8 mouse cellular contexts compared by ENCODE assay signal in genomic region chr17:35233114-35233980, GRCm38 (mm10). TPM values are rescaled to one million over a fixed set of nuclear protein-coding genes. Genes with fewer than 3 reads are reported as not detected.
DNase-seq lines count a peak whose midpoint lies in the region; ATAC-seq and TF ChIP-seq lines count a peak whose summit lies in the region.

Gene Atp6v1g2 (plus strand): TSS chr17:35233660.

- peak within 1 kb of the TSS; percentile 99 for H3K27ac ChIP-seq in lung, embryonic 16.5 days (ENCODE audit: low read length)
- peak within 1 kb of the TSS; percentile 96 for H3K27ac ChIP-seq in heart, embryonic 15.5 days
- H3K27ac ChIP-seq in neural tube, embryonic 15.5 days (replicated peaks), result 0 out of 2 replicates have a peak within 1 kb of the TSS, but pooled peaks have one; percentile 9

- H3K27me3 ChIP-seq in lung, embryonic 16.5 days (ENCODE audit: control insufficient read depth, insufficient read depth, low read depth, low read length), result no peaks in the 10 kb centered on the region
- no peaks in the 10 kb centered on the region for H3K27me3 ChIP-seq in heart, embryonic 15.5 days
- H3K27me3 ChIP-seq in neural tube, embryonic 15.5 days (replicated peaks), result no peaks in the 10 kb centered on the region

- peak within 1 kb of the TSS; percentile 96 for H3K9ac ChIP-seq in lung, embryonic 16.5 days (ENCODE audit: low read length)
- H3K9ac ChIP-seq in heart, embryonic 15.5 days, result no peak within 1 kb of the TSS; the same call in 1 of the 2 replicates
- no peak within 1 kb of the TSS for H3K9ac ChIP-seq in neural tube, embryonic 15.5 days (replicated peaks)

- peak within 1 kb of the TSS; percentile 62 for H3K4me3 ChIP-seq in lung, embryonic 16.5 days (ENCODE audit: low read length)
- H3K4me3 ChIP-seq in lung, adult 2 months (replicated peaks; ENCODE audit: extremely low read depth, low read depth, low read length), result no peak within 1 kb of the TSS
- peak within 1 kb of the TSS; percentile 63 for H3K4me3 ChIP-seq in heart, embryonic 15.5 days
- H3K4me3 ChIP-seq in neural tube, embryonic 15.5 days (replicated peaks), result peak within 1 kb of the TSS; percentile 54

- ATAC-seq in lung, embryonic 16.5 days (ENCODE audit: low read depth), result peak; percentile 32
- no peak for ATAC-seq in heart, embryonic 15.5 days (replicated peaks; ENCODE audit: insufficient number of reproducible peaks, insufficient read depth, low FRiP score, low read depth)
- ATAC-seq in neural tube, embryonic 15.5 days (ENCODE audit: low FRiP score), result no peak

- peak; percentile 57 to 80 for DNase-seq in adrenal gland, adult (ENCODE audit: inconsistent age in 2 of 2, low spot score in 1 of 2)
- DNase-seq in adrenal gland, adult 18-20 months (ENCODE audit: low spot score in 2 of 2), result no peak
- DNase-seq in lung, adult 2 months, result no peak
- no peak for DNase-seq in left cerebral cortex, postnatal 4 days
- no peak for DNase-seq in frontal cortex, postnatal 36 days (ENCODE audit: low spot score in 2 of 2)

- peak within 1 kb of the TSS; percentile 66 for H3K4me2 ChIP-seq in lung, embryonic 16.5 days (ENCODE audit: low read depth, low read length)
- H3K4me2 ChIP-seq in heart, embryonic 15.5 days, result peak within 1 kb of the TSS; percentile 90
- H3K4me2 ChIP-seq in neural tube, embryonic 15.5 days, result peak within 1 kb of the TSS; percentile 95

- intact Hi-C loops in left cerebral cortex, postnatal 4 days (cut with DNase I), result loop anchor here (5.0 kb wide), 1 partner anchor 66 kb away; no protein-coding TSS in a partner anchor

- no peaks in the 10 kb centered on the region for H3K9me3 ChIP-seq in lung, embryonic 16.5 days (ENCODE audit: control insufficient read depth, low read length)
- H3K9me3 ChIP-seq in heart, embryonic 15.5 days (replicated peaks), result no peaks in the 10 kb centered on the region
- no peaks in the 10 kb centered on the region for H3K9me3 ChIP-seq in neural tube, embryonic 15.5 days (replicated peaks)

- peaks cover 28% of the 10 kb centered on the region for H3K4me1 ChIP-seq in lung, embryonic 16.5 days (replicated peaks; ENCODE audit: control insufficient read depth, insufficient read depth, low read length)
- H3K4me1 ChIP-seq in lung, adult 2 months (ENCODE audit: control insufficient read depth, insufficient read depth, low read length), result peaks cover 8% of the 10 kb centered on the region; the same call in 1 of the 2 replicates
- H3K4me1 ChIP-seq in heart, embryonic 15.5 days (replicated peaks), result peaks cover 34% of the 10 kb centered on the region
- peaks cover 50% of the 10 kb centered on the region for H3K4me1 ChIP-seq in neural tube, embryonic 15.5 days

- no peak for TF ChIP-seq CTCF in lung, adult 2 months (IDR thresholded peaks at IDR 0.05; ENCODE audit: insufficient read depth, low read length)

- whole genome bisulfite sequencing in lung, embryonic 16.5 days, result 37% methylated on average over 18 of the region's 18 CpGs
- 29% methylated on average over 18 of the region's 18 CpGs for WGBS in lung, adult 2 months
- WGBS in heart, embryonic 15.5 days, result 48% methylated on average over 18 of the region's 18 CpGs
- 77% methylated on average over 18 of the region's 18 CpGs for WGBS in neural tube, embryonic 15.5 days

- TF ChIP-seq POLR2A in lung, adult 2 months (IDR thresholded peaks at IDR 0.05; ENCODE audit: borderline replicate concordance, extremely low read depth, low read depth, low read length), result no peak

- peaks cover 25% of the 10 kb centered on the region for H3K36me3 ChIP-seq in lung, embryonic 16.5 days (ENCODE audit: control insufficient read depth, insufficient read depth, low read length)
- H3K36me3 ChIP-seq in heart, embryonic 15.5 days, result peaks cover 24% of the 10 kb centered on the region
- H3K36me3 ChIP-seq in neural tube, embryonic 15.5 days, result peaks cover 31% of the 10 kb centered on the region

RNA-seq across cellular contexts. Expression of gene Atp6v1g2, which starts in this region (rescaled TPM):
- 1 to 10 TPM; 4.7 to 5.3 TPM for total RNA-seq in adrenal gland, adult 18-20 months (2021)
- 4.9 and 5.9 TPM in 2 replicates for polyA plus RNA-seq in lung, embryonic 16.5 days (2015; fragmentation: Nextera tagmentation; extraction: Ambion mirVana)
- 6.3 and 8.1 TPM in 2 replicates for polyA plus RNA-seq in lung, adult 2 months (2012; rRNA removed)
- 8.9 and 9.4 TPM in 2 replicates for polyA plus RNA-seq in heart, embryonic 15.5 days (2015; fragmentation: Nextera tagmentation; extraction: Ambion mirVana)
- total RNA-seq in left cerebral cortex, postnatal 4 days (2021), result 100 to 1,000 TPM; 122 to 142 TPM
- polyA plus RNA-seq in neural tube, embryonic 15.5 days (2015; fragmentation: Nextera tagmentation; extraction: Ambion mirVana), result 116 and 126 TPM in 2 replicates

Comparison
In these comparisons a context has a peak if more than half of its experiments do, and no peak if none do; other contexts are left out.
1. RNA of gene Atp6v1g2 (total RNA-seq): 122 to 142 TPM in left cerebral cortex, postnatal 4 days; 4.7 to 5.3 TPM in adrenal gland, adult 18-20 months; every median in the first group is over 10 times any median in the second.
2. RNA of gene Atp6v1g2 (polyA plus RNA-seq): 116 to 126 TPM in neural tube, embryonic 15.5 days; 8.9 to 9.4 TPM in heart, embryonic 15.5 days, 6.3 to 8.1 TPM in lung, adult 2 months and 4.9 to 5.9 TPM in lung, embryonic 16.5 days; every median in the first group is over 10 times any median in the second.
3. DNase-seq: peak in adrenal gland, adult (2 of 2); none in adrenal gland, adult 18-20 months (0 of 2), lung, adult 2 months (single experiment), left cerebral cortex, postnatal 4 days (single experiment) and frontal cortex, postnatal 36 days (0 of 2).
4. H3K27ac ChIP-seq: peak in every context shown above with its lines; median percentile 99 in lung, embryonic 16.5 days; 96 in heart, embryonic 15.5 days; 9 in neural tube, embryonic 15.5 days.
5. Peak in every context shown above with its lines, with median percentiles within 50 percentile points of each other: H3K4me2 ChIP-seq.